ENCODE assay signal across 9 mouse cellular contexts in the genomic region with DNA sequence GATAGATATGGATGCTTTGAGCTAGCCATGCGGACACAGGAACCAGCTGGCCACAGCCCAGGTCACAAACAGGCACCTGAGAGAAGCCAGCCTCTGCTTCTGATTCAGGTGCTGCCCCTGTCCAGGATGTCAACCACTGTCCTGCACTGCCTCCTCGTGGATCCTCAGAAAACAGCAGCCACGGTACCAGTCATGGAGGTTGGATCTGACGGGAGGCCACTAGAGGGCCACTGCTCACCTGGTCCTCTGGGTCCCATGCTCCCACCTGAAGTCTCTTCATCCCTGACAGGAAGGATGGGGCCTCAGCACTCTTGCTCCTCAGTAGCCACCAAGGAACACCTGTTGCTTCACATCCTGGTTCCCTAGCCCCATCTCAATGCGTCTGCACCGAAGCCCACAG. TPM values are rescaled to one million over a fixed set of nuclear protein-coding genes. Genes with fewer than 3 reads are reported as not detected.
DNase-seq lines count a peak whose midpoint lies in the region; ATAC-seq and TF ChIP-seq lines count a peak whose summit lies in the region.
"Had no signal": no experiment of that assay in that cellular context is flagged by ENCODE, and none has a peak within 500 bp of the region (broad histone marks: within the 10 kb centered on the region; RNA-seq: fewer than 3 reads in every experiment).

No protein-coding gene starts in this region.

- no peak overlapping the region for H3K9ac ChIP-seq in embryonic facial prominence, embryonic 14.5 days (ENCODE audit: low read depth, low read length)
- H3K9ac ChIP-seq in liver, embryonic 14.5 days (replicated peaks), result no peak overlapping the region

- no peaks in the 10 kb centered on the region for H3K9me3 ChIP-seq in embryonic facial prominence, embryonic 14.5 days (ENCODE audit: control insufficient read depth, low read length)
- no peaks in the 10 kb centered on the region for H3K9me3 ChIP-seq in liver, embryonic 14.5 days (ENCODE audit: control insufficient read depth, low read length)

- 0 out of 2 replicates have a peak, but pooled peaks cover 3% of the 10 kb centered on the region for H3K27me3 ChIP-seq in embryonic facial prominence, embryonic 14.5 days (replicated peaks; ENCODE audit: control insufficient read depth, insufficient read depth, low read length)
- no peaks in the 10 kb centered on the region for H3K27me3 ChIP-seq in liver, embryonic 14.5 days (ENCODE audit: control insufficient read depth, insufficient read depth, low read length)

- H3K4me3 ChIP-seq in embryonic facial prominence, embryonic 14.5 days (ENCODE audit: low read depth, low read length), result no peak overlapping the region
- no peak overlapping the region for H3K4me3 ChIP-seq in liver, embryonic 14.5 days (ENCODE audit: insufficient read depth in 1 of 2, low read depth in 2 of 2, low read length in 2 of 2)
- H3K4me3 ChIP-seq: erythroblast, embryonic 14.5 days had no signal

- no peak for TF ChIP-seq EP300 in liver, embryonic 14.5 days (IDR thresholded peaks at IDR 0.05; ENCODE audit: low read depth)

- TF ChIP-seq CTCF in liver, embryonic 14.5 days (IDR thresholded peaks at IDR 0.05; ENCODE audit: low read depth), result peak; percentile 96

- peak; percentile 76 for ATAC-seq in embryonic facial prominence, embryonic 14.5 days (ENCODE audit: low read depth)
- no peak for ATAC-seq in liver, embryonic 14.5 days (ENCODE audit: insufficient read depth)
- ATAC-seq in neutrophil, adult 5-6 weeks (ENCODE audit: extremely low read depth, insufficient number of reproducible peaks, low FRiP score, poor library complexity, severe bottlenecking), result peak; percentile 53; the same call in 1 of the 2 replicates

- no peaks in the 10 kb centered on the region for H3K36me3 ChIP-seq in embryonic facial prominence, embryonic 14.5 days (ENCODE audit: control insufficient read depth, insufficient read depth, low read length)
- H3K36me3 ChIP-seq in liver, embryonic 14.5 days (replicated peaks; ENCODE audit: control insufficient read depth, insufficient read depth, low read depth), result no peaks in the 10 kb centered on the region

- WGBS in embryonic facial prominence, embryonic 14.5 days, result 21% methylated on average over 6 of the region's 6 CpGs
- 22% methylated on average over 6 of the region's 6 CpGs for WGBS in liver, embryonic 14.5 days (ENCODE audit: insufficient replicate concordance)

- DNase-seq in CD8-positive naive resting alpha-beta T cell, adult 2 months (ENCODE audit: low read depth in 2 of 2, low spot score in 2 of 2), result peak; percentile 32 to 68
- peak; percentile 78 to 79 for DNase-seq in adrenal gland, postnatal 36 days
- peak; percentile 47 for DNase-seq in embryonic facial prominence, embryonic 14.5 days (ENCODE audit: low spot score)
- DNase-seq in heart, postnatal 14 days, result peak; percentile 61 to 81
- DNase-seq in kidney, postnatal 36 days, result peak; percentile 83 to 93
- DNase-seq in liver, embryonic 14.5 days (ENCODE audit: low read depth in 3 of 3, low spot score in 3 of 3), result peak; percentile 28 to 43 (median 35)
- peak; percentile 32 for DNase-seq in testis, postnatal 14 days (ENCODE audit: low spot score)

- intact Hi-C loops in heart, postnatal 14 days (cut with DNase I), result loop anchor here (2.0 kb wide), 1 partner anchor 70 kb away; no protein-coding TSS in a partner anchor

- no peak overlapping the region for H3K4me2 ChIP-seq in embryonic facial prominence, embryonic 14.5 days (ENCODE audit: low read depth, low read length)
- no peak overlapping the region for H3K4me2 ChIP-seq in liver, embryonic 14.5 days (ENCODE audit: low read depth)

- no peak overlapping the region for H3K27ac ChIP-seq in embryonic facial prominence, embryonic 14.5 days (replicated peaks; ENCODE audit: low read depth, low read length)
- H3K27ac ChIP-seq in liver, embryonic 14.5 days, result no peak overlapping the region

- H3K4me1 ChIP-seq in embryonic facial prominence, embryonic 14.5 days (ENCODE audit: control insufficient read depth, insufficient read depth, low read length), result no peaks in the 10 kb centered on the region
- no peaks in the 10 kb centered on the region for H3K4me1 ChIP-seq in liver, embryonic 14.5 days (replicated peaks; ENCODE audit: control insufficient read depth in 2 of 2, insufficient read depth in 2 of 2, low read length in 1 of 2)

RNA-seq across cellular contexts. Expression of a gene that starts 34.4 kb away (rescaled TPM):
- not detected for total RNA-seq in adrenal gland, postnatal 36 days (2021)
- not detected in 2 replicates for polyA plus RNA-seq in embryonic facial prominence, embryonic 14.5 days (2014; fragmentation: Nextera tagmentation; extraction: Ambion mirVana)
- not detected for total RNA-seq in heart, postnatal 14 days (2021)
- not detected in 2 replicates for polyA plus RNA-seq in liver, embryonic 14.5 days (2012; rRNA removed)
- polyA plus RNA-seq in liver, embryonic 14.5 days (2014; fragmentation: Nextera tagmentation; extraction: Ambion mirVana), result not detected in 2 replicates
- total RNA-seq in neutrophil, adult 5-6 weeks (2017), result not detected in 2 replicates
- polyA plus RNA-seq: erythroblast, embryonic 14.5 days had no signal

Comparison
In these comparisons a context has a peak if more than half of its experiments do, and no peak if none do; other contexts are left out.
1. DNase-seq: peak in every context shown above with its lines; median percentile 88 in kidney, postnatal 36 days; 78 in adrenal gland, postnatal 36 days; 71 in heart, postnatal 14 days; 50 in CD8-positive naive resting alpha-beta T cell, adult 2 months; 47 in embryonic facial prominence, embryonic 14.5 days; 35 in liver, embryonic 14.5 days; 32 in testis, postnatal 14 days.